Mouse (Mus musculus) ES-CJ7 (cell line): ENCODE data around the gene Col6a3.

Experiments
- DNase-seq: peaks from one replicate; pipeline ENCODE4 v3.0.0; 2011; ENCODE audit warnings: low read depth, low spot score

Gene Col6a3

DNA sequence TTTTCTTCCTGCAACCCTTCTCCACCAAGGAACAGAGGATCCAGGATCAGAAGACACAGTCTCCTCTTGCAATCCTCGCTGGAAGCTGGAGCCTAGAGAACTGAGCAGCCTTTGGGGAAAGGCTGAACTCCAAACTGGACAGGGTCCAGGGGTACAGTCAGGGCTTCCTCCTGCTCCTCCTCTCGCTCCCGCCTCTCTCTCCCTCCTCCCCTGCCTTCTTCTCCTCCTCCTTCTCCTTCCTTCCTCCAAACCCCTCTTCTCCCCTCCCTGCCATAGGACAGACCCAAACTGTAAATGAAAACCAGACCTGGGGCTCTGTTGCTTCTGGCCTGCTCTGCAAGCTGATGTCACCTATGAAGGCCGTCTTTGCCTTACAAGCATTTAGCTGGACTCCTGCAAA is at the start of gene Col6a3:
TSS of gene Col6a3 (minus strand) at position 136 of the 400 bp plus-strand sequence.
- DNase-seq = no peak

DNA sequence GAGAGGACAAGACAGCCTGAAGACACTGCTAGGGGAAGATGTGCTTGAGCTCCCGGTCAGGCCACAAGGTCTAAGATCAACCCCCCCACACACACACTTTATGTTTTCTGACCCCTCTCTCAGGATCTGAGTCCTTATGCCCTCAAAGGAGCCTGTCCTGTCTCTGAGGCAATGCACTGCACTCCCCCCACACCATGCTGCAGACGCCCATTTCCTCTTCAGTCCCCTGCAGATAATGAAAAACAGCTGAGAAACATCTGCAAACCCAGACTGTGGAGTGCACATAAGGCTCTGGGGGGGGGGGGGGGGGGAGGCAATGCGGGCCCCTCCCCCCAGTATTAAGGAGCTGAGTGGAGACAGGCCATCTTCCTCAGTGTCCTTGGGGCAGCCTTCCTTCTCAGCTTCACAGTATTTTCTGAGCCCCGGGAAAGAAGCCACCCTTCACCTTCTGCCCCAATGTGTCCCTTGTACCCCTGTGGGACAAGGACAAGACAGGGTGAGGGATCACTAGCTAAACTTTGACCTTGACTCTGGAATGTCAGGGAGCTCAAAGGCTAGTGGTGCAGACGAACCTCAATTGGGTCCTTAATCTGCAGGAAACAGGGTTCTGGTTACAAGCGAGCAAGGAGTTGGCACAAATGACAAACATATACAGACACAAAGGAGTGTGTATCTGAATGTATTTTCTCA is 42.1 kb upstream of the Col6a3 start:
- DNase-seq = no peak

DNA sequence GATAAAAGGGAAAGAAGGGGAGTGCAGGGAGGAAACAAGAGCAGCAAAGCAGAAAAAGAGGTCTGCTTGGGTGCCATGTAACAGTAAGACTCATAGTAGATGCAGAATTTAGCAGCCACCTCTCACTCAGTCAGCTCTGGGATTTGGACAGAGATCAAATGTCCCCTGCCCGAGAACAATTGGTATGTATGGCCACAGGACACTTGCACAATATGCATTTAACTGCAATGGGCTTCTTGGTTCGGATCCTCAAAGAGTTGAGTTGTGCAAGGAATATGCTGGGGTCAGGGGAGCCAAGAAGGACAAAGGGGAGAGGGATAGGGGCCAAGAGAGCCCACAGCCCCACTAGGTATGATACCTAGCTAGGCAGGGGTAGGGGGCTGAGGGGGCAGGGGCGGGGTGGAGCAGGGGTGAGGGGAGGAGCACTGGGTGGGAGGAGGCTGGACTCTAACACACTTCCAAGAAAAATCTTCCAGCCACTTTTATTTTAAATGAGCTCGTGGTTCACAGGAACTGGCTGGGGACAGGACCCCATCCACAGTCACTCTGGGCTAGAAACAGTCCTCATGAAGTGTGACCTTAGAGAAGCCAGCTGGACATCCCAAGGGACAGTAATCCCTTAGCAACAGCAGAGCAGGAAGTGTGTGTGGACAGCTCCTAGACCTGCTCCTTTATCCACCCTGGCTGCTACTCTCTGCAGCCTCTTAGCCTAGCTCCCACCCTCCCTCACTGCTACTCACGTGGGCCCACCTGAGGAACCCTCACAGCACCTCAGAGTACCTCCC is 32.9 kb upstream of the Col6a3 start:
- DNase-seq = no peak

DNA sequence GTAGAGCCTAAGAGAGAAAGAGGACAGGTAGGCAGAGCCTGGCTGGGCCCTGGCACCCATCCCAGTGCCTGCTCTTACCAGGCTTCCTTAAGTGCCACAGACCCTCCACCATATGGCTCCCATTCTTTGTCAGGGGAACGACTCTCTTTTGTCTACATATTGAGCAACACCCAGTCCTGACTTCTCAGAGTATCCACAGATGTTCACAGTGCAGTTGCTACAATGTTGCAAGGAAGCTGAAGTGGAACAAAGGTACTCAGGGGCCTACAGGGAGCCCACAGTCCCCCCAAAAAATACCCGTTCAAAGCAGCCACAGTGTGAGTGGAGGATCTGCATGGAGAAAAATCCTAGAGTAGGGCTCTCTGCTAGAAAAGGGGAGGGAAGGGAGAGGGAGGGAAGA is 32.2 kb upstream of the Col6a3 start:
- DNase-seq = no peak

DNA sequence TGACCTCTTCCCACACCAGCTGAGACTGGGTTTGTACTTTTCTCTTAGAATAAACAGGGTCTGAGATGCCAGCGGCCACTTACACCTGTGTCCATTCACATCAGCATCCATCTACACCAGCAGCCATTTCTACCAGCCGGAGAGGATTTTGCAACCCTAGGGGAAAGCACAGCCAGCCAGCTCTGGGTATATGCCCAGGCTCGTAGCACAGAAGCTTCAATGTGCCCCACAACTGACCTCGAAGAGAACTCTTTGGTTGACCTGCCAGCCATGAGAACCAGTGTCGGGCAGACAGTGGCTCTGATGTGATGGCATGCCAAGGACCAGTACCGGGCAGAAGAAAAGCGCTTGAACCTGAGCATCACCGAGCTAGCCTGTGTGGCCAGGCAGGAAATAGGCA is 31.6 kb upstream of the Col6a3 start:
- no peak for DNase-seq

DNA sequence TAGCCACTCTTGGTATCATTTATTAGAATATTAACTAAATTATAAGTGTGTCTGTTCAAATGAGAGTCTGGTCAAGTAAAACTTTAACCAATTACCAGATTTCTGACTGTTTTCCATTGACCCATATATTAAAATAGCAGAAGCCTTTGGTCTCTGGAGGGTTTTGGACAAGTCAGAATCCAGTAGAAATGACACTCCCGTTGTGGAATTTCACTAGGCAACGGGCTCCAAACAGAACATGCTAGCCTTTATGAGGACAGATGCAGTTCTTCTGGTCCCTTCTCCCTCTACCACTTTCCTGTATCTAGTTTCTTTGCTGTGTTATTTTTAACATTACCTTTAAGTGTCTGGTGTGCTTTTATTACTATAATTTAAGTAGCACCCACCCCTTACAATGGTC is 26.8 kb upstream of the Col6a3 start:
- no peak for DNase-seq

DNA sequence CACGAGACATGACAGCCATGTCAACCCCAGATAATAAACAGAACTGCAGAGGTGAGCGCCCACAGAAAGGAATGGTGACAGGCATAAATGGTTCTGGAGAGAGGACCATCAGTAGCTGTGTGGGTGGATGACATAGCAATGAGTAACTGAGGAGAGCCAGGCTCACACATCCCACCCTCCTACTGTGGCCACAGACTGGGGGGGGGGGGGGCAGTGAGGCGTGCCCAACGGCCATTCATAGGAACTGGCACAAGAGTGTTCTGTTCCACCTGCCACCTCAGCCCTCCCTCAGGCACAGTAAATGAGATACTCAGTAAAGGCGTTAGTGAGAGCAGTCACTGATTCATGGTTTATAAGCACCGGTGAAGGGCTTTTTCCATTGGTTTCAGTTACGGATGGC is 23.0 kb upstream of the Col6a3 start:
- DNase-seq = no peak

DNA sequence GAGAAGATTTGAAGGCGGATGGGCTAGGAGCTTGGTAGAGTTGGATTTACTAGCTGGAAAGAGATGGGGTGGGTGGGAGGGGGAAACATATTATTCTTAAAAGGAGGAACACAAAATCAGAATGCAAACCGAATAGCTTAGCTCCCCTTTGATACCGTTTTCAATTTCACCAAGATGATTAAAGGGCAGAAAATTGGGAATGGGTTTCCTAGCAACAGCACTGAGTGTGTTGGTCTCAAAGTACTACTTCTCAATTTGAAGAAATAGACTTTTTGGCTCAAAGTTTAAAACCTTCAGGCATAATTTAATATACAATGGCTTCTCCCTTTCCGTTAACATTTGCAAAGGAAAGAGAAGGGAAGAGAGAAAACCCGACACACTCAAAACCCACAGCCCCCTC is 12.1 kb upstream of the Col6a3 start:
- DNase-seq = no peak

DNA sequence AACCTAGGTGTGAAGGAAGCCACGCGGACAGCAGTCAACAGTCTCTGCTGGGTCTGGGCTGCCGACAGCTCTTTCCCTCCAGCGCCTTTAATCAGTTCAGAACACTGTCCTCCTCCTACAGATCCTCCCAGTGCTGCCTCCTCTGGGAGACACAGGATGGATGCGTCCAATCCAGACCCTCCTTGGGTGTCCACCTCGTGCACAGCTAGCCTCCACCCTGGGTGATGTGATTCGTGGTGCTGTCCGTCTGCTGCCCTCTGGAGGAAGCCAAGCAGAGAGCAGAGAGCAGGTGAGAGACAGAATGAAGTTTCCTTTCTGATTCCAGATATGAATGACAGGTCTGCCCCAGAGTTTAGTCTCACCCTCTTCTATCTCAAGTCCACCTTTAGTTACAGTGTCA is 6.1 kb upstream of the Col6a3 start:
- DNase-seq = peak; percentile 11

DNA sequence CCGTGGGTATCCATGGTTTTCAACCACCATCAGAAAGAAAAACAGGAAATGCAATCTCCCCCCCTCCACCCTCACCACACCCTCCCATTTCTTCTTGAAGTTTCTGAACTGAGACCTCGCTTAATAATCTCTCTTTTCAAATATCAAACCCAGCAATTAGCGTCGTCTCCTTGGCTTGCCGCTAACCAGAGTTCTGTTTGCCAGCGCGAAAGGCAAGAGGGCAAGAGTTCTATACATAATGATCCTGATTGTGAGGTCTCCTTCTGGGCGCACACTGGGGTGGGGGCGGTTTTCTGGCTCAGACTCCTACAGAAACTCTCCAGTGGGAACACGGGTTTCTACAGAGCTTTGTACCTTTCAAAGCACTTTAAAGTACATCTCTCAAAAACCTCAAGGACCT is 1.4 kb upstream of the Col6a3 start:
- DNase-seq = no peak

DNA sequence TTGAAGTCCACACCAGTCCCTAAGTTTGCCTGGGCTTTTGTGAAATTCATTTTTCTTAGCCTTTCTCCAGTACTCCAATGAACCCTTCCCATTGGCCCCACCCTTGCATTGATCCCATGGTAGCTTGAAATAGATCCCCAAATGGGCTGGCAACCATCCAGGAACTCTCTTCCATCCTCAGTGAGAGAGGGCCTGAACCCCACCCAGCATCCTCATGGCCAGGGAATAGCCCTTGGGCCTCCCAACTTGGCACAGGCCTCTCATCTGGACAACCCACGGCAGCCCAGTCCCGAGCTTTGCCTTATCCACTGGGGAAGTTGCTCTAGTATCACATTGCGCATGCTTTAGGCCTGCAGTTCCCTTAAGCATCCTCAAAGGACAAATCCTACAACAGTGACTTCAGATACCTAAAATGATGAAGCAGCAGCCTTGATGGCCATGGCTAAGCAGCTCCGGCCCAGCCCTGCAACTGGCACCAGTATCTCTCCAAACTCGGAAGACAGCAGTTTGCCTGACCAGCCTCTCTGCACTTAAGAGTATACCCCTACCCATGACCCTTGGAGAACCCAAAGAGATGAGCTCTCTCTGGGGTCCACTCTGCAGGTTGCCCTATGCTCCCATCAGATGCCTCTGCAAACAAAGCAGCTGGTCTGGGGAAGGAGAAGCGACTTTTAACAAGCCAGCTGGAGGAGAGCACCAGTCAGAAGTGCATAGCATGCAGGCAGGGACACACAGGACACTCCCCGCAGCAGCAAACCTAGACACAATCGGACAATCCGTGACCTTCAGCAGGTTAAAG is 783 bp downstream of the Col6a3 start:
- no peak for DNase-seq

DNA sequence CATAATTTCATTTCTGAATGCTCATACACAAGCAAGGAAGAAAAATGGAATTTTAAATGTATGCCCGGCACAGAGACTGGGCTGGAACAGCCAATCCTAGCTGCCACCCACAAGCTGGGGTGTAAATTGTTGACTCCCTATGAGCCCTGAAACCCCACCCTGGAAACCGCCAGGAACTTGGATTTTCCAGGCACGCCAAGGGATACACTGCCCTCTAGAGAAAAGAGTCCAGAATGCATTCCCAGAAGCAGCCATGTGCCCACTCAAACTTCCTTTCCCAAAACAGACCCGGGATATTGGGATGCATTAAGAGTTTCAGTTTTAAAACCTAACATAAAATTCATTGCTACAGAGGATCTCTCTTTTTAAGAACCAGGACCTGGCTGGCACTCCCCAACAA is 3.5 kb downstream of the Col6a3 start:
- DNase-seq = peak; percentile 52

DNA sequence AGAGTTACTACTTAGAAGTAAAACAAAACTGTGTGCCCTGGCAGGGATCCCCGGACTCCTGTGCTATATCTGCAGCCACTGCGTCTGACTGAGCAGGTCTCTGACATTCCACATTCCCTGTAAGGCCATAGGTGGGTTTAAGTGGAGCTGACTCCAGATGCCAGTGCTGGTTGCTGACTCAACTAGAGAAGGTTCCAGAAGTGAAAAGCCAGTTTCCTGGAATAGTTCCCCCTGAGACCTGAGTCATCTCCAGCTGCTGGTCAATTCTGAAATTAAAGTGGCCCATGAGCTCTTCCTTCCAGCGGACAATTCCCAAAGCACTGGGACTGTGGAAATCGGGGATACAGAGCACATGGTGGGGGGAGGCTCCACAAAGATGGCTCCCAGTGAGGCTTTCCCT is 5.1 kb downstream of the Col6a3 start:
- no peak for DNase-seq

DNA sequence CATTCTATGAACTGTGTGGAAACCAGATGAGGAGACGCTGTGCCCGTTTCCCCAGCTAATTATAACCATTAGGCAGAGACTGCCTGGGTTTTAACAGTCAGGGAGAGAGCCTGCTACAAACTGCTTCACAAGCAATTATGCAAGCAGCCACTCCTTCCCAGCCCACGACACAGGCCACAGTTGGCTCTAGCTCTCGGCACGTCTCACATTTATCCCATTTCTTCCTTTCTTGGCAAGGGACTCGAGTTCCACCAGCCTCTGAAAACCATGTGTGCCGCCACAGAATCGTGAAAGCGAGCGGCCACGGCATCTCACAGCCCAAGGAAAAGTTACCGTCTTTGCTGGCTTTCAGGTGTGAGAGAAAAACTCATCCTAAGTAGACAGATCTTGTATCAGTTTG is 5.5 kb downstream of the Col6a3 start:
- peak; percentile 5 for DNase-seq

DNA sequence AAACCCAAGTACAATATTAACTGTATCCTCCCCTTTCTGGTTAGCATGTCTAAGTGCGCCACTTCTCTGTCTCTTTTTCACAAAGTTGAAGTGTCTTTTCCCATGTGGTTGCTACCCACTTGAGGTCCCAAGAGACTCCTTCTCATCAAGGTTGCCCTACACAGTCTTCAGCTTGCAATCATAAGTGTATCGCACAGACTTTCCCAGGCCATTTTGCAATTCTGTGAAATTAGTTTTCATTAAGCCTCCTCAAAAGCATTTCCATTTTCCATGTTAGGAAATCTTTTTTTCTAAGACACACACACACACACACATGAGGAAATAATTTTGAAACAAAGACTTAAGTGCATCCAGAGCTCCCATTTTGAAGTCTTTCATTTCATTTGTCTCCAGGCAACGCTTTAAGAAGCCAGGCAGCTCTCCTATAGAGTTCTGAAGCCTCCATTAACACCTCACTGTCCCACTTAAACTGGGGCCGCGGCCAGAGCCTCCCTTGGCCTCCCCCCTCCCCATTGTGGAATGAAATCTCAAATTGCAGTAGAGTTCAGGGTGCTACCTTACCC is 7.5 kb downstream of the Col6a3 start:
- DNase-seq = no peak

DNA sequence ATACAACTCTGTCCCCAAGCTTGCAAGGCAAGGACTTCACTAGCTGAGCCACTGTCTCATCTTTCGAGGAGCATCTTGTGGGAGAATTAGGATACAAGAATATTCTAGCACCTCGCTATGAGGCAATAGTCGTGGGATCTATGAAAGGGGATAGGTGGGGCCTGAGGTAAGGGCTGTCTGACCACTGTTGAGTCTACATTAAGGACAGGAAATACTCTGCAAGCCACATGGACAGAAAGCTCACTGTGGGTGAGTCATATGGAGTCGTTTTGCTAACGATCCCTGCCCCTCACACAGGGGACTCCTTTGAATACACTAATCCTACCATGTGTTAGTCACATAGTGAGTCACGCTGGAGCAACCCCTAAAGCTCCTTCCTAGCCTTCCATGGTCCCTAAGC is 9.1 kb downstream of the Col6a3 start:
- no peak for DNase-seq

DNA sequence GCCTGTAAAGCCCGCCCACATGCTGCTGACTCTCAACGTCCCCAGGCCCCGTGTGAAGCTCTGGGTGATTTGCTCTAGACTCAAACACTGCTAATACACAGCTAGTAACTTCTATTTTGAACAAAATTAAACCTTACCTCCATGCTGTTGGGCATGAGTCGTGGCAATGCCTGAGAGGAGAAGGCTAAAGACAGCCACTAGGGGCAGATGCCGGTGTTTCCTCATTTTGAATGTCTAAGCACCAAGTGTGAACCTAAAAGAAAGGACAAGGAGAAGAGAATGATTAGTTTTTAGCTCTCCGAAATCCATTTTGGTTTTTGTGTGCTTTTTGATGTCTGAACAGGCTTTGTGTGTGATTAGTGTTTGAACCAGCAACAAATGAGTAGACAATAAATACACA is 13.8 kb downstream of the Col6a3 start:
- DNase-seq = peak; percentile 14

DNA sequence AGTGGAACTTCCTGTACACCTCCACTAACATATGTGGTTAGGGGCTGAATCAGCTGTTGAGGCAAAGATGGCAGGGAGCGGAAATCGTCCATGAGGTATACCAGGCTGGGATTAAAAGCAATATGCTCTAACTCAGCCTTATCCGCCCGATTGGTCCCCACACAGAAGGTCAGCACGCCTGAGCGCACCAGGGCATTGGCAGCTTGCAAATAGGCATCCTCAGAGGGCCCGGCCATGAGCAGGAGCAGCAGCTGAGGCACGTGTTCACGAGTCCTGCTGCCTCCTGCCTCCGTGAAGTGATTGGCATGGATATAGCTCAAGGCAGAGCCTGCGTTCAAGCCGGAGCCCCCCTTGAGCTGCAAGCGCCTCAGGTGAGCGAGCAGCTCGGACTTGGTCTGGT is 30.5 kb downstream of the Col6a3 start:
- no peak for DNase-seq

DNA sequence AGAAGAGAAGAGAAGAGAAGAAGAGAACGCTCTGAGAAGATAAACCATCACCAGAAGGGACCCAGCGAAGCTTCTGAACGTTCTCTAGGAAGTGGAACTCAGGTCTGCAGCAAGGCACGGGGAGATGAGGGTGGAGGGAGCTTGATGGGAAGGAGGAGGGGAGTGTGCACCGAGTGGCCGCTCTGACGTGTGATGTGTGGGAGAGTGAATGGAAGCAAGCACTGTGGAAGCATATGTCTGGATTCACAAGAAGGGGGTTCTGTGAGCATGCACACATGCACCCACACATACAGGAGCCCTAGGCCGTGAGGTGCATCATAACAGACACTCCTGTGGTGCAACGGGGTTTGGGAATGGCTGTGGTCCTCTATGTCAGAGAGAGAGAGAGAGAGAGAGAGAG is 34.8 kb downstream of the Col6a3 start:
- no peak for DNase-seq

DNA sequence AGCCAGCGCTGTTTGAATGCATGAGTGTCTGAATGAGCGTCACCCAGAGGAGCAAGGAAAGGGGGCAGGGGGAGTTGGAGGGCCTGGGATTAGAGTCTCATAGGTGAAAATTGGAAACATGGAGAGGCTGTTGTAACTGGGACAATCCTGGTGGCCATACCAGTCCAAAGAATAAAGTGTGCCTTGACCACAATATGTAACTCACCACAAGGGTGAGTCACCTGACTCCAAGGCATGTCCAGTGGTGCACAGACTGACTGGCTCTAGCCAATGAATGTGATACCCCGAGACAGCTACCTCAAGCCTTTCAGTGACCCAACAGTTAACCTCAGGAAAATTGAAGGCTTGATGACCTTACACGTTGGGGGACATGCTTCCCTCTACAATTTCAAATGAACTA is 40.7 kb downstream of the Col6a3 start:
- DNase-seq = no peak

DNA sequence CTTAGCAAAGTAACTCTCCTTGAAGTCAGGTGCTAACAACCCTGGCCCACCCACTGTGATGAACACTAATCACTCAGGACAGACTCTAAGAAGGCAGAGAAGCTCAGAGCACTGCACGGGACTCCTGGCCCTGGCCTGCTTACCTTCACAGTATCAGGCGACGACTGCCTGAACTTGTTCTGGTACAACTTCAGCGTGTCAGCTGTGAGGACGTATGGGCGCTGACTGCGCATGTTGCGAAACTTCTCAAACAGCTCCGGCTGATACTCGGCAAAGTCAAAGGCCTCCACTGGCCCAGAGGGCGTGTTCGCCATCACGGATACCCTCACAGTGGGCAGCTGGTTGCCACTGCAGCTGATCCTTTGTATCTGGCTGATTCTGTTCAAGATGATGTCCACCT is 42.7 kb downstream of the Col6a3 start:
- no peak for DNase-seq

DNA sequence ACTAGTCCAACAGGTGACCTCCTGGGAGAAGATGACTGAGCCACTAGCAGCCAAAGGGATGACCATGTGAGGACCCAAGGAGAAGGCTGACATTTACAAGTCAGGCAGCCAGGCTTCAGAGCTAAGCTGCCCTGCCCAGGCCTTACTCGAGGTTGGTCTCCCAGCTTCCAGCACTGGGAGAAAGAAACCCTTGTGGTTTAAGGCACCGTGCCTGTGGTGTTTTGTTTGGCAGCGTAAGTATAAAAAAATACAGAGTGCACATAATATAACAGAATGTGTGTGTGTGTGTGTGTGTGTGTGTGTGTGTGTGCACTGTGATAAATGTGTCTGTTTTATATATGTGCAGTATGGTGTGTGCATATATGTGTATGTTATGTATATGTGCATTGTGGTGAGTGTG is 43.3 kb downstream of the Col6a3 start:
- no peak for DNase-seq
